Mouse (Mus musculus) heart, embryonic 12.5 days (tissue): ENCODE data around the gene Fam71d. TPM values are rescaled to one million over a fixed set of nuclear protein-coding genes. Genes with fewer than 3 reads are reported as not detected.

Source experiments
- ATAC-seq: fragments of 200-750 bp; cut with Nextera tagmentation; 2 replicates; pipeline ENCODE4 v1.8.0; 2017; ENCODE audit warnings: moderate TSS enrichment, moderate library complexity; ENCODE audit not compliant: insufficient number of reproducible peaks, low FRiP score
- H3K27ac ChIP-seq: fragments of 300-500 bp; sonication (generic); 2 replicates; pipeline ENCODE4 v1.5.1; 2016; ENCODE audit warnings: mild to moderate bottlenecking, moderate library complexity; ENCODE audit not compliant: poor library complexity, severe bottlenecking
- H3K27me3 ChIP-seq: fragments of 300-500 bp; sonication (generic); replicated peaks from 2 replicates; pipeline ENCODE4 v1.6.1; 2016; ENCODE audit warnings: mild to moderate bottlenecking, moderate library complexity
- H3K36me3 ChIP-seq: fragments of 300-500 bp; sonication (generic); 2 replicates; pipeline ENCODE4 v1.6.1; 2016; ENCODE audit warnings: mild to moderate bottlenecking, moderate library complexity
- H3K4me1 ChIP-seq: fragments of 300-500 bp; sonication (generic); replicated peaks from 2 replicates; pipeline ENCODE4 v1.6.1; 2016; ENCODE audit warnings: mild to moderate bottlenecking
- H3K4me2 ChIP-seq: fragments of 300-500 bp; sonication (generic); 2 replicates; pipeline ENCODE4 v1.6.1; 2016; ENCODE audit warnings: mild to moderate bottlenecking, moderate library complexity
- H3K4me3 ChIP-seq: fragments of 300-500 bp; sonication (generic); 2 replicates; pipeline ENCODE4 v1.5.1; 2016; ENCODE audit warnings: mild to moderate bottlenecking
- H3K9ac ChIP-seq: fragments of 300-500 bp; sonication (generic); 2 replicates; pipeline ENCODE4 v1.6.1; 2016; ENCODE audit warnings: mild to moderate bottlenecking, moderate library complexity
- H3K9me3 ChIP-seq: fragments of 300-500 bp; sonication (generic); replicated peaks from 2 replicates; pipeline ENCODE4 v1.6.1; 2016; ENCODE audit warnings: mild to moderate bottlenecking, moderate library complexity
- WGBS: fragments of 180-500 bp; shearing (Covaris S2); methylation state at CpG from one replicate; pipeline ENCODE4 v1.1.7; 2016; 5-methylcytosine and 5-hydroxymethylcytosine counted together
- polyA plus RNA-seq: library from polyadenylated mRNA; unstranded; fragments of >200 nt; fragmentation: Nextera tagmentation; extraction: Ambion mirVana; gene quantifications from 2 replicates; pipeline ENCODE4 v1.2.1, GENCODE M21; 2016

Fam71d gene
- polyA plus RNA-seq, 1 experiment from 2014 or later: not detected

GRCm38 (mm10) chr12:78773211-78773610, 81.9 kb downstream of the Fam71d start:
- no peak for ATAC-seq
- no peak overlapping the region; the same call in 1 of the 2 replicates for H3K27ac ChIP-seq
- H3K4me1 ChIP-seq: peaks cover 14% of the 10 kb centered on the region
- WGBS: 9% methylated on average over 2 of the region's 2 CpGs
- H3K36me3 ChIP-seq: peaks cover 3% of the 10 kb centered on the region; the same call in 1 of the 2 replicates
- no peak overlapping the region for H3K9ac ChIP-seq
- H3K9me3 ChIP-seq: 0 out of 2 replicates have a peak, but pooled peaks cover 2% of the 10 kb centered on the region
- H3K27me3 ChIP-seq: no peaks in the 10 kb centered on the region
- H3K4me3 ChIP-seq: no peak overlapping the region
- no peak overlapping the region for H3K4me2 ChIP-seq

GRCm38 (mm10) chr12:78777916-78778315, 86.6 kb downstream of the Fam71d start:
- Histone ChIP-seq H3K36me3 (peaks cover 3% of the 10 kb centered on the region; the same call in 1 of the 2 replicates), H3K4me1 (peaks cover 7% of the 10 kb centered on the region; the same call in 1 of the 2 replicates), H3K9ac (no peak overlapping the region), H3K4me3 (no peak overlapping the region), H3K9me3 (0 out of 2 replicates have a peak, but pooled peaks cover 2% of the 10 kb centered on the region), H3K27me3 (no peaks in the 10 kb centered on the region), H3K27ac (no peak overlapping the region), H3K4me2 (no peak overlapping the region)
- no peak for ATAC-seq
- WGBS: 53% methylated on average over 2 of the region's 2 CpGs

GRCm38 (mm10) chr12:78778423-78779067, 87.2 kb downstream of the Fam71d start:
- Histone ChIP-seq H3K4me1 (peaks cover 4% of the 10 kb centered on the region; the same call in 1 of the 2 replicates), H3K9ac (no peak overlapping the region), H3K4me3 (no peak overlapping the region), H3K27me3 (no peaks in the 10 kb centered on the region), H3K4me2 (no peak overlapping the region), H3K9me3 (0 out of 2 replicates have a peak, but pooled peaks cover 2% of the 10 kb centered on the region), H3K36me3 (peaks cover 3% of the 10 kb centered on the region; the same call in 1 of the 2 replicates), H3K27ac (no peak overlapping the region)
- no peak for ATAC-seq
- WGBS: 76% methylated on average over 4 of the region's 4 CpGs

Other genes starting within 250 kb of the Fam71d start
- gene Mpp5, start 57.4 kb downstream of the Fam71d start, polyA plus RNA-seq: 21.5 and 22.5 TPM in 2 replicates
- gene Atp6v1d, start 170.1 kb downstream of the Fam71d start, polyA plus RNA-seq: 72.5 and 79.9 TPM in 2 replicates
- 160 TPM in 2 replicates for gene Eif2s1, start 170.3 kb downstream of the Fam71d start, polyA plus RNA-seq
- gene Plek2, start 215.4 kb downstream of the Fam71d start, polyA plus RNA-seq: 9.9 and 11.3 TPM in 2 replicates